31 mouse cellular contexts compared by ENCODE assay signal in genomic region chr9:109602128-109602527, GRCm38 (mm10). TPM values are rescaled to one million over a fixed set of nuclear protein-coding genes. Genes with fewer than 3 reads are reported as not detected.
A peak's percentile ranks its signal among the peaks of the same experiment; 100 is the strongest.
DNase-seq lines count a peak whose midpoint lies in the region; ATAC-seq and TF ChIP-seq lines count a peak whose summit lies in the region.
"Not testable (repeated sequence)": the region's sequence is repeated elsewhere in the genome, so short reads cannot be mapped to it uniquely, and the experiment has no call there.
"Had no signal": no experiment of that assay in that cellular context is flagged by ENCODE, and none has a peak within 500 bp of the region (broad histone marks: within the 10 kb centered on the region; RNA-seq: fewer than 3 reads in every experiment).

No protein-coding gene starts in this region.

- H3K4me3 ChIP-seq in E14TG2a.4 (replicated peaks; ENCODE audit: low read length); bone marrow, adult 2 months (replicated peaks; ENCODE audit: control insufficient read depth, low read depth, low read length); heart, adult 2 months; kidney, postnatal 0 days (replicated peaks; ENCODE audit: low read depth, low read length); liver, adult 2 months (ENCODE audit: insufficient read depth, low read depth, low read length): not testable (repeated sequence)

- intact Hi-C loops in heart, adult 2 months (cut with DNase I), result not testable (repeated sequence)

- H3K9ac ChIP-seq in heart, adult 2 months (ENCODE audit: low read depth, low read length); kidney, postnatal 0 days (ENCODE audit: low read depth, low read length); liver, adult 2 months (ENCODE audit: low read depth, low read length): not testable (repeated sequence)

- peak; percentile 41 for TF ChIP-seq CTCF in E14TG2a.4 (conservative IDR thresholded peaks at IDR 0.05; ENCODE audit: low read length)
- peak; percentile 23; the same call in 1 of the 2 replicates for TF ChIP-seq CTCF in bone marrow, adult 2 months (IDR thresholded peaks at IDR 0.05; ENCODE audit: control insufficient read depth, insufficient read depth, low read length)
- peak; percentile 32 for TF ChIP-seq CTCF in heart, adult 2 months (IDR thresholded peaks at IDR 0.05)
- TF ChIP-seq CTCF in kidney, postnatal 0 days (IDR thresholded peaks at IDR 0.05; ENCODE audit: low read depth), result peak; percentile 36; the same call in 1 of the 2 replicates
- TF ChIP-seq CTCF in liver, adult 2 months (IDR thresholded peaks at IDR 0.05; ENCODE audit: low read depth, low read length), result peak; percentile 29; the same call in 1 of the 2 replicates

- H3K27me3 ChIP-seq in E14TG2a.4 (ENCODE audit: insufficient read depth, low read length); heart, adult 2 months (ENCODE audit: control insufficient read depth, insufficient read depth, low read length); kidney, postnatal 0 days (ENCODE audit: insufficient read depth, low read length); liver, adult 2 months (ENCODE audit: control insufficient read depth, insufficient read depth, low read length): not testable (repeated sequence)

- TF ChIP-seq POLR2A in bone marrow, adult 2 months (IDR thresholded peaks at IDR 0.05; ENCODE audit: borderline replicate concordance, control insufficient read depth, low read depth, low read length); heart, adult 2 months (IDR thresholded peaks at IDR 0.05; ENCODE audit: insufficient read depth, low read depth, low read length); liver, adult 2 months (IDR thresholded peaks at IDR 0.05; ENCODE audit: extremely low read depth, insufficient read depth, low read length): not testable (repeated sequence)

- not testable (repeated sequence) for H3K9me3 ChIP-seq in E14TG2a.4 (ENCODE audit: low read length); kidney, postnatal 0 days (replicated peaks; ENCODE audit: low read length)

- H3K79me2 ChIP-seq in heart, adult 2 months (replicated peaks; ENCODE audit: control insufficient read depth, insufficient read depth, low read length); liver, adult 2 months (ENCODE audit: control insufficient read depth, insufficient read depth, low read length): not testable (repeated sequence)

- H3K4me2 ChIP-seq in kidney, postnatal 0 days (ENCODE audit: low read length), result not testable (repeated sequence)

- H3K4me1 ChIP-seq in E14TG2a.4 (replicated peaks; ENCODE audit: low read depth, low read length), result peaks cover 10% of the 10 kb centered on the region
- not testable (repeated sequence) for H3K4me1 ChIP-seq in bone marrow, adult 2 months (ENCODE audit: control insufficient read depth, insufficient read depth, low read length); heart, adult 2 months (ENCODE audit: control insufficient read depth, insufficient read depth, low read length); kidney, postnatal 0 days (replicated peaks; ENCODE audit: insufficient read depth, low read length); liver, adult 2 months (ENCODE audit: control insufficient read depth, insufficient read depth, low read length)

- not testable (repeated sequence) for H3K27ac ChIP-seq in bone marrow, adult 2 months (ENCODE audit: control insufficient read depth, insufficient read depth, low read depth, low read length, poor library complexity); heart, adult 2 months; kidney, postnatal 0 days; liver, adult 2 months (replicated peaks; ENCODE audit: insufficient read depth, low read depth, low read length)

- not testable (repeated sequence) for TF ChIP-seq EP300 in heart, adult 2 months (IDR thresholded peaks at IDR 0.05; ENCODE audit: insufficient read depth, low read depth, low read length)

- not testable (repeated sequence) for ATAC-seq in kidney, postnatal 0 days (replicated peaks; ENCODE audit: low FRiP score, low read depth)

- 44% methylated on average over 2 of the region's 2 CpGs for WGBS in bone marrow, adult 2 months
- 47% methylated on average over 2 of the region's 2 CpGs for WGBS in heart, adult 2 months
- 58% methylated on average over 2 of the region's 2 CpGs for WGBS in kidney, postnatal 0 days
- WGBS in liver, adult 2 months, result 50% methylated on average over 2 of the region's 2 CpGs

- DNase-seq in 3T3-L1 (ENCODE audit: low read depth, low spot score) (peak; percentile 2), NIH3T3 (ENCODE audit: low read depth) (peak; percentile 12)
- not testable (repeated sequence) for DNase-seq in heart, adult 2 months; kidney, postnatal 0 days (ENCODE audit: low spot score); liver, adult 2 months (ENCODE audit: extremely low read depth, low read depth, low spot score)
- peak; percentile 0 for DNase-seq in lung, postnatal 36 days

- H3K36me3 ChIP-seq in E14TG2a.4 (ENCODE audit: insufficient read depth, low read length); heart, adult 2 months (ENCODE audit: control insufficient read depth, insufficient read depth, low read length); kidney, postnatal 0 days (ENCODE audit: insufficient read depth, low read length); liver, adult 2 months (ENCODE audit: control insufficient read depth, insufficient read depth, low read length): not testable (repeated sequence)

RNA-seq across cellular contexts. Expression of gene Fbxw24, which starts 23.7 kb away (rescaled TPM):
- polyA plus RNA-seq in bone marrow, adult 2 months (2011; ENCODE audit: insufficient read depth, insufficient read length, low replicate concordance, missing spikeins), result not detected in 2 replicates
- not detected for total RNA-seq in heart, adult 2 months (2021)
- not detected in 2 replicates for polyA plus RNA-seq in heart, adult 2 months (2012; rRNA removed)
- 0.18 and 0.22 TPM in 2 replicates for polyA plus RNA-seq in kidney, postnatal 0 days (2015; fragmentation: Nextera tagmentation; extraction: Ambion mirVana)
- not detected in 2 replicates for total RNA-seq in liver, adult 2 months (2014; rRNA removed)
- polyA plus RNA-seq in liver, adult 2 months (2012; rRNA removed), result not detected in 2 replicates
- total RNA-seq: adrenal gland, adult 18-20 months; adrenal gland, postnatal 36 days; gastrocnemius, adult 18-20 months; gastrocnemius, postnatal 25 days; heart, postnatal 36 days; hindbrain, postnatal 0 days; layer of hippocampus, adult 8-10 months; layer of hippocampus, postnatal 25 days; left cerebral cortex, postnatal 4 days had no signal
- polyA plus RNA-seq: forebrain, embryonic 10.5 days; forebrain, embryonic 15.5 days; frontal cortex, adult 2 months; heart, embryonic 11.5 days; heart, embryonic 16.5 days; hindbrain, postnatal 0 days; limb, embryonic 15.5 days; liver, embryonic 16.5 days; midbrain, embryonic 10.5 days; midbrain, embryonic 15.5 days; neural tube, embryonic 15.5 days; small intestine, adult 2 months; stomach, embryonic 14.5 days had no signal

RNA-seq across cellular contexts. Expression of gene Fbxw15, which starts 34.1 kb away (rescaled TPM):
- polyA plus RNA-seq in bone marrow, adult 2 months (2011; ENCODE audit: insufficient read depth, insufficient read length, low replicate concordance, missing spikeins), result not detected in 2 replicates
- not detected for total RNA-seq in heart, adult 2 months (2021)
- polyA plus RNA-seq in heart, adult 2 months (2012; rRNA removed), result not detected in 2 replicates
- 0.57 and 1.2 TPM in 2 replicates for polyA plus RNA-seq in kidney, postnatal 0 days (2015; fragmentation: Nextera tagmentation; extraction: Ambion mirVana)
- total RNA-seq in liver, adult 2 months (2014; rRNA removed), result not detected in 2 replicates
- not detected in 2 replicates for polyA plus RNA-seq in liver, adult 2 months (2012; rRNA removed)
- total RNA-seq: adrenal gland, adult 18-20 months; adrenal gland, postnatal 36 days; gastrocnemius, adult 18-20 months; gastrocnemius, postnatal 25 days; heart, postnatal 36 days; hindbrain, postnatal 0 days; layer of hippocampus, adult 8-10 months; layer of hippocampus, postnatal 25 days; left cerebral cortex, postnatal 4 days had no signal
- polyA plus RNA-seq: embryonic facial prominence, embryonic 13.5 days; forebrain, embryonic 10.5 days; forebrain, embryonic 15.5 days; frontal cortex, adult 2 months; heart, embryonic 11.5 days; heart, embryonic 16.5 days; hindbrain, postnatal 0 days; intestine, embryonic 16.5 days; limb, embryonic 15.5 days; midbrain, embryonic 10.5 days; midbrain, embryonic 15.5 days; neural tube, embryonic 15.5 days; small intestine, adult 2 months; stomach, embryonic 14.5 days had no signal
